ENCODE assay signal across 23 mouse cellular contexts in genomic region chr12:104692864-104693263, GRCm38 (mm10). TPM values are rescaled to one million over a fixed set of nuclear protein-coding genes. Genes with fewer than 3 reads are reported as not detected.
DNase-seq lines count a peak whose midpoint lies in the region; ATAC-seq and TF ChIP-seq lines count a peak whose summit lies in the region.
"Had no signal": no experiment of that assay in that cellular context is flagged by ENCODE, and none has a peak within 500 bp of the region (broad histone marks: within the 10 kb centered on the region; RNA-seq: fewer than 3 reads in every experiment).

No protein-coding gene starts in this region.

- ATAC-seq in lung, embryonic 16.5 days (ENCODE audit: low read depth): 0 out of 2 replicates have a peak, but pooled peaks have one; percentile 11
- ATAC-seq in forebrain, embryonic 14.5 days: peak; percentile 47; the same call in 1 of the 2 replicates
- no peak for ATAC-seq in hindbrain, postnatal 0 days
- ATAC-seq in erythroid progenitor cell, adult 5-6 weeks (replicated peaks; ENCODE audit: low FRiP score, poor library complexity, severe bottlenecking): no peak
- ATAC-seq: intestine, embryonic 16.5 days; Patski had no signal

- H3K27me3 ChIP-seq in lung, embryonic 16.5 days (ENCODE audit: control insufficient read depth, insufficient read depth, low read depth, low read length): no peaks in the 10 kb centered on the region
- no peaks in the 10 kb centered on the region for H3K27me3 ChIP-seq in forebrain, embryonic 14.5 days (replicated peaks; ENCODE audit: control insufficient read depth, insufficient read depth, low read length)
- H3K27me3 ChIP-seq in hindbrain, postnatal 0 days (ENCODE audit: insufficient read depth, low read length): no peaks in the 10 kb centered on the region
- H3K27me3 ChIP-seq: heart, embryonic 15.5 days; neural tube, embryonic 13.5 days; Patski had no signal

- no peaks in the 10 kb centered on the region for H3K4me1 ChIP-seq in lung, embryonic 16.5 days (replicated peaks; ENCODE audit: control insufficient read depth, insufficient read depth, low read length)
- H3K4me1 ChIP-seq in forebrain, embryonic 14.5 days (ENCODE audit: control insufficient read depth, insufficient read depth, low read length): no peaks in the 10 kb centered on the region
- no peaks in the 10 kb centered on the region for H3K4me1 ChIP-seq in hindbrain, postnatal 0 days (ENCODE audit: insufficient read depth, low read length)
- H3K4me1 ChIP-seq: heart, embryonic 15.5 days had no signal

- H3K27ac ChIP-seq in lung, embryonic 16.5 days (ENCODE audit: low read length): no peak overlapping the region
- no peak overlapping the region; the same call in 1 of the 2 replicates for H3K27ac ChIP-seq in forebrain, embryonic 14.5 days (ENCODE audit: low read depth, low read length)
- no peak overlapping the region for H3K27ac ChIP-seq in hindbrain, postnatal 0 days
- H3K27ac ChIP-seq: heart, embryonic 15.5 days; macrophage; neural tube, embryonic 13.5 days had no signal

- TF ChIP-seq POLR2A in brain, embryonic 14.5 days (IDR thresholded peaks at IDR 0.05; ENCODE audit: borderline replicate concordance, extremely low read depth, insufficient read depth, insufficient read length, poor library complexity, severe bottlenecking): no peak

- DNase-seq in lung, postnatal 4 days: no peak
- DNase-seq in brain, embryonic 14.5 days (ENCODE audit: low read depth): peak; percentile 47
- DNase-seq in forebrain, embryonic 14.5 days (ENCODE audit: low spot score): peak; percentile 24
- DNase-seq in hindbrain, postnatal 0 days (ENCODE audit: low spot score): peak; percentile 14
- no peak for DNase-seq in layer of hippocampus, postnatal 10 days (ENCODE audit: low spot score in 2 of 2)
- DNase-seq: adrenal gland, postnatal 14 days; cerebellum, adult 18-20 months; gastrocnemius, postnatal 36 days; heart, postnatal 4 days; kidney, postnatal 4 days; layer of hippocampus, adult 9-11 months; right cerebral cortex, postnatal 14 days; spleen, adult 18-20 months; thymus, postnatal 25 days had no signal

- H3K9me3 ChIP-seq in lung, embryonic 16.5 days (ENCODE audit: control insufficient read depth, low read length): no peaks in the 10 kb centered on the region
- H3K9me3 ChIP-seq in forebrain, embryonic 14.5 days (replicated peaks; ENCODE audit: control insufficient read depth, low read length): no peaks in the 10 kb centered on the region
- H3K9me3 ChIP-seq in hindbrain, postnatal 0 days (ENCODE audit: low read length): no peaks in the 10 kb centered on the region
- H3K9me3 ChIP-seq: heart, embryonic 15.5 days; neural tube, embryonic 13.5 days had no signal

- no peak for TF ChIP-seq CTCF in brain, embryonic 14.5 days (IDR thresholded peaks at IDR 0.05; ENCODE audit: borderline replicate concordance, extremely low read depth, insufficient read depth, insufficient read length)
- TF ChIP-seq CTCF in hindbrain, postnatal 0 days (IDR thresholded peaks at IDR 0.05; ENCODE audit: low read depth): no peak

- no peak overlapping the region for H3K4me2 ChIP-seq in lung, embryonic 16.5 days (ENCODE audit: low read depth, low read length)
- no peak overlapping the region for H3K4me2 ChIP-seq in forebrain, embryonic 14.5 days (ENCODE audit: low read length)
- H3K4me2 ChIP-seq in hindbrain, postnatal 0 days (ENCODE audit: low read depth, low read length): no peak overlapping the region
- H3K4me2 ChIP-seq: heart, embryonic 15.5 days; liver, embryonic 11.5 days; neural tube, embryonic 13.5 days had no signal

- H3K4me3 ChIP-seq in lung, embryonic 16.5 days (ENCODE audit: low read length): no peak overlapping the region
- H3K4me3 ChIP-seq in forebrain, embryonic 14.5 days (ENCODE audit: low read depth, low read length): no peak overlapping the region
- no peak overlapping the region for H3K4me3 ChIP-seq in hindbrain, postnatal 0 days (ENCODE audit: low read length)
- H3K4me3 ChIP-seq: erythroblast, embryonic 14.5 days; heart, embryonic 15.5 days; neural tube, embryonic 13.5 days had no signal

- H3K9ac ChIP-seq in lung, embryonic 16.5 days (ENCODE audit: low read length): no peak overlapping the region
- no peak overlapping the region for H3K9ac ChIP-seq in forebrain, embryonic 14.5 days (ENCODE audit: low read length)
- no peak overlapping the region for H3K9ac ChIP-seq in hindbrain, postnatal 0 days (replicated peaks; ENCODE audit: low read length)
- H3K9ac ChIP-seq: heart, embryonic 15.5 days; neural tube, embryonic 13.5 days had no signal

- WGBS in lung, embryonic 16.5 days: 78% methylated on average over 12 of the region's 12 CpGs
- 56% methylated on average over 12 of the region's 12 CpGs for WGBS in forebrain, embryonic 14.5 days
- WGBS in hindbrain, postnatal 0 days: 55% methylated on average over 12 of the region's 12 CpGs

- peaks cover 27% of the 10 kb centered on the region for H3K36me3 ChIP-seq in lung, embryonic 16.5 days (ENCODE audit: control insufficient read depth, insufficient read depth, low read length)
- peaks cover 76% of the 10 kb centered on the region for H3K36me3 ChIP-seq in forebrain, embryonic 14.5 days (ENCODE audit: control insufficient read depth, insufficient read depth, low read length)
- H3K36me3 ChIP-seq in hindbrain, postnatal 0 days (ENCODE audit: insufficient read depth, low read length): peaks cover 23% of the 10 kb centered on the region; the same call in 1 of the 2 replicates

RNA-seq across cellular contexts. Expression of gene Dicer1, which starts 58.9 kb away (rescaled TPM):
- polyA plus RNA-seq in lung, embryonic 16.5 days (2015; fragmentation: Nextera tagmentation; extraction: Ambion mirVana): 11.5 and 15.3 TPM in 2 replicates
- polyA plus RNA-seq in brain, embryonic 14.5 days (2012; rRNA removed): 29.5 and 43.0 TPM in 2 replicates
- polyA plus RNA-seq in forebrain, embryonic 14.5 days (2014; fragmentation: Nextera tagmentation; extraction: Ambion mirVana): 21.4 and 25.1 TPM in 2 replicates
- total RNA-seq in hindbrain, postnatal 0 days (2014; rRNA removed): 26.5 and 33.5 TPM in 2 replicates
- 25.9 and 27.4 TPM in 2 replicates for polyA plus RNA-seq in hindbrain, postnatal 0 days (2015; fragmentation: Nextera tagmentation; extraction: Ambion mirVana)
- 10 to 100 TPM; 63.3 to 65.4 TPM for total RNA-seq in layer of hippocampus, postnatal 10 days (2021)
- 14.3 and 18.7 TPM in 2 replicates for total RNA-seq in erythroid progenitor cell, adult 5-6 weeks (2015; ENCODE audit: low replicate concordance)
- total RNA-seq in erythroid progenitor cell, adult 5-6 weeks (2017; ENCODE audit: low replicate concordance): 10.5 and 27.6 TPM in 2 replicates

Comparison
In these comparisons a context has a peak if more than half of its experiments do, and no peak if none do; other contexts are left out.
1. ATAC-seq: peak in lung, embryonic 16.5 days (single experiment) and forebrain, embryonic 14.5 days (single experiment); none in hindbrain, postnatal 0 days (single experiment) and erythroid progenitor cell, adult 5-6 weeks (single experiment).
2. DNase-seq: peak in brain, embryonic 14.5 days (single experiment), forebrain, embryonic 14.5 days (single experiment) and hindbrain, postnatal 0 days (single experiment); none in lung, postnatal 4 days (0 of 2) and layer of hippocampus, postnatal 10 days (0 of 2).